Mouse (Mus musculus): ENCODE measurements around the gene Pdgfa.

The Pdgfa gene

DNA sequence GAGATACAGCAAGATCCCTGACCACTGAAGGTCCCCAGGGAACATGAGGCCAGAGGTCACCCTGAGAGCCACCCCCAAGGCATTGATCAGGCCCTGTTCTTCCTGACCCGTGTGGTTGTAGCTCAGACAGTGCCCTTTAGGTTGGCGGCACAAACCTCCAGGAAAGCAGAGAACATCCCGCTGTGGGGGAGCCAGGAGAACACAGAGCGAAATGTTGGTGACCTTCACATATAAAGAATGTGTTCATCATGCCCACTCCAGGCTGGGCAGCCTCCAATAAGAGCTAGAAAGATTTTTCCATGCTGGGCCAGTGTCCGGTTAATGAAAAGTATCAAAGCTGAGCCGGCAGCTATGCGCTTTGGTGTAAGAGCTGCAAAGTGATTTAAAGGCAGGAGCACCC lies 43.2 kb downstream of the Pdgfa start:
- no peak for DNase-seq (ENCODE audit: low spot score in 2 of 2)

DNA sequence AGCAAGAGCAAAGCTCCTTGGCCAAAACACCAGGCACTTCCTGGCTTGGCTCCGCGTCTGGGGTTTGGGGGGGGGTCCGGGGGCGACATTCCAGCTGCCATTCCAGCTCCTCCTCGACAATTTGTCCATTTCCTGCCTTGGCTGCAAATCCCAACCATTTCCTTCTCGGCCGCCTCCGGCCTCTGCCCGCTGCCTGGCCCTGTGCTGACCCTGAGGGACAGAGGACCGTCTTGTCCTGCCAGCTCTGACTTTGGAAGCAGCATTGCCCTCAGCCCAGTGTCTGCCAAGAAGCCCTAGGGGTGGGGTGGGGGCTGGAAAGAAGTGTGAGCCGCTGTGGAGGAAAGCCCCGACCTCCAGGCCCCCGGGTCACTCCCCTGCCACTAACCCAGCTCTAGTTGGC lies 44.2 kb downstream of the Pdgfa start:
- DNase-seq (ENCODE audit: low spot score in 2 of 2) = no peak

GRCm38 (mm10) chr5:138951305-138951704 lies 45.9 kb downstream of the Pdgfa start:
- no peak for DNase-seq (ENCODE audit: low spot score in 2 of 2)

DNA sequence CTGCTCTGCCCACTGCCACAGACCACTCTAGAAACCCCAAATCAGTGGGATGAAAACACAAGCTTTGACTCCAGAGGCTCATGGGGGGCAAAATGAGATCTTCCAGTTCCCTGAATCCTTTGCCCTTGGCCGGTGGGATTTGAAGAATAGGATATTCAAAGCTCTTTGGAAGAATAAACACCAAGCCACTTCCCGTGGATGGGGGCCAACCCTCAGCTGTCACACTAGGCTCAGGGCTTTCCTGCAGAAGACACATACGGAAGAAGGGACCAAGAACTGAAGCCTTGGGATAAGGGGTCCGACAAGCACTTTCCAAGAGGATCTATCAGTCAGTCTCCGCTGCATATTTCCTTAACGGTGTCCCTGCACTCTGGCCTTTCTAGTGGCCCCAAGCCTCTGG lies 48.0 kb downstream of the Pdgfa start:
- no peak for DNase-seq (ENCODE audit: low spot score in 2 of 2)

GRCm38 (mm10) chr5:138948031-138948980 lies 48.9 kb downstream of the Pdgfa start:
- DNase-seq (ENCODE audit: low spot score in 2 of 2) = peak; percentile 67 to 72

GRCm38 (mm10) chr5:138947487-138947886 lies 49.7 kb downstream of the Pdgfa start:
- no peak for DNase-seq (ENCODE audit: low spot score in 2 of 2)

DNA sequence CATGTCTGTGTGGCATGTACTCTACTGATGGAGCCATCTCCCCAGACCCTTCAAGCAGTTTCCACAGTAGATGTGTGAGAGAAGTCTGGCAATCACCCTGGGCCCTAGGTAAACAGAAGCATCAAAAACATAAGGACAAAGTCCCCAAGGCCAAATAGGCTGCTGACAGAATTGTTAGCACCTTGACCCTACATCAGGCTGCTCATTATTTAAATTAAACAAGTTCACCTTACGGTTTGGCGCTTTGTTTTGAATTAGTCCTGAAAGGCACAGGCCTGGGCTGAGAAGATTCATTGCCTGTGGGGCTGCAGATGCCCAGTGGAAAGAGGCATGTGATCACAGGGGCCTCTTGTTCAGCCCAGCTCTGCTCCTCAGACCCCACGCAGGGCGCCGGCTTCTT lies 50.2 kb downstream of the Pdgfa start:
- DNase-seq (ENCODE audit: low spot score in 2 of 2) = no peak

DNA sequence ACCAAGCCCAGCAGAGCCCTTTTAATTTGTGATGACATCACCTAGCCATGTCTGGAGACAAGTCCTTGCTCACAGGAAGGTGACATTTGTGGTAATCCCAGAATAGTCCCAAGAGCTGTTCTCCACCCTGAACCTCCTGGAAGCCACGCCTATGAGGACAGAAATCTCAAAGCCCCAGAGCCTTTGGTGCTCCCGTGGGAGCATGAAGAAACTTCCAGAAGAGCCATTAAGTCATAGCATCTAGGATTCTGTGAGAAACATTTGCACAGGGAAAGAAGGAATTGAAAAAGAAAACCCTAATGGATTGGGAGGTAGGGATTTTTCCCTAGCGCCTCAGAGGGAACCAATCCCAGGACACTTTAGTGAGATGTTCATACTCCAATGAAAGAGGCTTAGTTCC lies 52.2 kb downstream of the Pdgfa start:
- DNase-seq (ENCODE audit: low spot score in 2 of 2) = no peak

DNA sequence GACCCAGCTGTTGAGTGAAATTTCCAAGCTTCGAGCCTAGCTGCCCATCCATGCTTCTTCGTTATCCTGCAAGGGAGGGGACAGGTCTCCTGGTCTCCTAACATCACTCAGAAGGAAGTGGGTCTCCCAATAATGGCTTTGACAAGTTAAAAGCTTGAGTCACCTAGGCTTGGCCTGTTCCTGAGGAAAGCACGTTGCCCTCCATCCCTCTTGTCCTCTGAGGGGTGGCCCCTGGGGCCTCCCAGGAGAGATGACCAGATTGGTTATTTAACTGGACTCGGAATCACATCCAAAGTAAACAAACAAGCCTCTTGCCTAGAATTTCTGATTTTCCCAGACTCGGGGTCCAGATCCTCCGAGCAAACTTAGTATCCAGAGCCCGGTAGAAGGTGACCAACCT lies 52.6 kb downstream of the Pdgfa start:
- no peak for DNase-seq (ENCODE audit: low spot score in 2 of 2)

- no peak for DNase-seq (ENCODE audit: low spot score in 2 of 2)
These were observed 55.3 kb downstream of the Pdgfa start for GRCm38 (mm10) chr5:138941842-138942241.

DNA sequence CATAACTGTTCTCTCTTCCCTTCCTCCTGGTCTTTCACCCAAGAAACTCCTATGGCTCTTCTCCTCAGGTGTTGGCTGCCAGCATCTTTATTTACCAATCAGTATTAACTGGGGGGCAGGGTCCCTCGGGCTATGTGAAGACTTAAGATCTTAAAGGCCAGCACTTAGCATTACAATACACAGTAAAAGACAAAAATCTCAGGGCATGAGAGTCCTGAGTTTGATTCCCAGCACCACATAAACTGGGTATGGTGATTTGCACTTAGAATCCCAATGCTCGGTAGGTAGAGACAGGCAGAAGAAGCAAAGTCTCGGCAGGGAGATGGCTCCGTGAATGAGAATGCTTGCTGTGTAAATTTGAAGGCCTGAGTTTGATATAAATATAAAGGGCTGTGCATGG lies 56.6 kb downstream of the Pdgfa start:
- no peak for DNase-seq (ENCODE audit: low spot score in 2 of 2)

GRCm38 (mm10) chr5:138938572-138939163 lies 58.5 kb downstream of the Pdgfa start:
- no peak for DNase-seq (ENCODE audit: low spot score in 2 of 2)

- DNase-seq (ENCODE audit: low spot score in 2 of 2) = no peak
These were observed 60.6 kb downstream of the Pdgfa start for GRCm38 (mm10) chr5:138936399-138937089.

DNA sequence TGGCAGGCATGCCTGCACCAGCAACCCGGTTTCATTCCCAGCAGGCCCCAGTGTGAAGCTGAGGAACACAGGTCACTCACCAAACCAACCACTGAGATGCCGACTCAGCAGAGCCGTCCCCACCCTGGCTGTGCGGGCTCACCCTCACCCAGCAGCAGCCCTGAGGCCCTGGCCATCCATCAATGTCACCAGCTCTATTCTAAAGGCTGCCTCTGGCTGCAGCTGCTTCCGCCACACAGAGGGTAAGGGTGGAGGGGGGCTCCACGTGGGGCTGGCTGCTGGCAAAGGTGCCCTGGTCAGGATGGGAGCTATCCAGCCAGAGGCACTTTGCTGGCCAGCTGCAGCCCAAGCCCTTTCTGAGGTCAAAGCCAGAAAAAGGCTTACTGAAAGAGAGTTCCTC lies 62.6 kb downstream of the Pdgfa start:
- DNase-seq (ENCODE audit: low spot score in 2 of 2) = no peak

DNA sequence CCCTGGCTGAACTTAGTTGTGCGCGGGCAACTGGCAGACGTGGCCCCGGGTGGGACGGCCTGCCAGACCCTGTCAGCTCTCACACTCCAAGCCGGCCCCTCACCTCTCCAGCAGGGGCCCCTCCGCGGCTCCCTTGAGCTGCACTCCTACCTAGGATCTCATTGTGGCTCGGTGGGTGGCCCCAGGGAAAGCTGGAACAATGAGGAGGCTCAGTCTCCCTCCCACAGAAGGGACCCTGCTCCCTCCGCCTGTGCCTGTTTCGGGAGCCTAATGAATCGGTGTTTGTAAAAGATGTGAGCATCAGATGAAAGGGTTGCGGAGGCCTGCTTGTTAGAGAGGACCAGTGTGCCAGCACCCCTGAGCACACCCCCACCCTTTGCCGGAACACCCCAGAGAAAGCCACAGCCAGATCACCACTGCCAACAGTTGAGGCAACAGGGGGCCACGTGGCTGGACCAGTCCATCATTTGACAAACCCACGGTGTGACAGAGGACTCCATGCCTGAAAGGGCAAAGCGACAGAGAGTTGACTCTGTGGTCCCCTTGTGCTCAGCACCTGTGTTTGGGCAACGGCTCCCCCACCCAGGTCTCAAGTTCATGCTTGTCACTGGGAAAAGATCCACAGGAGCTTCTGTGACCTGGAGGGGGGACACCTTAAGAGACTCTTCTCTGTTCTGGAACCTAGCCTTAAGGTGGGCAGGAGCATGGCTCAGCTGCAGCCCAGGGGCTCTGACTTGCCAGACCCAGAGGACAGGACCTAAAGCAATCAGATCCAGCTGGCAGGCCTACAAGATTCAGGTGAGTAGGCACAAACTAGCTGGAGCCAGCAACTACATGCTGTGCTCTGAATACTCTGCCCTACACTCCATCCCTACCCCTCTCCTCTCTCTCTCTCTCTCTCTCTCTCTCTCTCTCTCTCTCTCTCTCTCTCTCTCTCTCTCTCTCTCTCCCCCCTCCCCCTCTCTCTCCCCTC lies 64.4 kb downstream of the Pdgfa start:
- no peak for DNase-seq (ENCODE audit: low spot score in 2 of 2)

GRCm38 (mm10) chr5:138931836-138932235 lies 65.3 kb downstream of the Pdgfa start:
- no peak for DNase-seq (ENCODE audit: low spot score in 2 of 2)

- DNase-seq (ENCODE audit: low spot score in 2 of 2) = no peak
These were observed 67.2 kb downstream of the Pdgfa start for GRCm38 (mm10) chr5:138929879-138930507.

Data from urinary bladder, postnatal 4 days (tissue).